Mouse (Mus musculus): ENCODE measurements around the gene Phlda1.

GRCm38 (mm10) chr10:111471166-111471565 lies 34.9 kb upstream of the Phlda1 start:
- no peak for TF ChIP-seq GATA1 (IDR thresholded peaks at IDR 0.05; ENCODE audit: borderline replicate concordance, low read length)
- no peak for TF ChIP-seq CTCF (IDR thresholded peaks at IDR 0.05; ENCODE audit: low read depth, low read length)

Data from G1E (cell line).